ENCODE assay signal across 10 mouse cellular contexts in the genomic region with DNA sequence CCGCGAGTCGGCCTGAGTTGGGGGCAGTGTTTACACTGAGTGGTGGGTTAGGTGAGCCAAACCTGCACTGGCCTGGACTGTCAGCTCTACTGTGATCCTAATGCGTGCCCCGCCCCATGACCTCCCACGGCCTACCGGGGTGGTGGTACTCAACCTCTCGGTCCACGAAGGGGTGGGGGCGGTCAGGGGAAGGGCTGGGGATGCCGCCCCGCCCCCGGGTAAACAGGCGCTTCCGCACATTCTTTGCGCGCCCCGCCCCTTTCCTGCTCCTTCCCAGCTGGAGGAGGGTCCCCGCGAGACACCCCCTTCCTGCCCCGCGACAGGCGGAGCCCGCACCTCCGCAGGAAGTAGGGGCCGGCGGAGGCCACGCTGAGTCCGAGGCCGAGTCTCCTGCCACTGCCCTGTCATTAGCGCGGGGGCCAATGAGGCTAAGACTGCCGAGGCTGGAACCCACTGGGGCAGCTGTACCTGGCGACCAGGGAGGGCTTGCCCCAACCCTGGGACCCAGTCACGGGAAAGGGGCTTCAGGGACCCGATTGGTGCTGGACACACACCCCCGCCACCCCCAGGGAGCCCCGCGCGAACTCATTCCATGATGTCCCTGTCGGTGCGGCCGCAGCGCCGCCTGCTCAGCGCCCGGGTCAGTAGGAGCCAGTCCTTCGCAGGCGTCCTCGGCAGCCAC. TPM values are rescaled to one million over a fixed set of nuclear protein-coding genes. Genes with fewer than 3 reads are reported as not detected.
DNase-seq lines count a peak whose midpoint lies in the region; ATAC-seq and TF ChIP-seq lines count a peak whose summit lies in the region.
"Had no signal": no experiment of that assay in that cellular context is flagged by ENCODE, and none has a peak within 500 bp of the region (broad histone marks: within the 10 kb centered on the region; RNA-seq: fewer than 3 reads in every experiment).

No protein-coding gene starts in this region.

- TF ChIP-seq CTCF in layer of hippocampus, adult 2 months (conservative IDR thresholded peaks at IDR 0.05), result no peak
- no peak for TF ChIP-seq CTCF in lung, postnatal 0 days (IDR thresholded peaks at IDR 0.05)

- no peaks in the 10 kb centered on the region for H3K9me3 ChIP-seq in embryonic facial prominence, embryonic 12.5 days
- H3K9me3 ChIP-seq in heart, embryonic 13.5 days, result no peaks in the 10 kb centered on the region
- H3K9me3 ChIP-seq in kidney, embryonic 14.5 days (ENCODE audit: control insufficient read depth, low read length), result no peaks in the 10 kb centered on the region
- no peaks in the 10 kb centered on the region for H3K9me3 ChIP-seq in lung, postnatal 0 days (ENCODE audit: low read length)

- peak; percentile 61; the same call in 1 of the 2 replicates for ATAC-seq in embryonic facial prominence, embryonic 12.5 days (ENCODE audit: insufficient number of reproducible peaks, insufficient read depth, low FRiP score, low TSS enrichment)
- ATAC-seq in heart, embryonic 13.5 days (ENCODE audit: extremely low read depth, insufficient number of reproducible peaks, low FRiP score, low TSS enrichment), result no peak
- ATAC-seq in kidney, embryonic 14.5 days (ENCODE audit: low FRiP score, low TSS enrichment), result peak; percentile 85
- peak; percentile 90 for ATAC-seq in lung, postnatal 0 days

- WGBS in embryonic facial prominence, embryonic 12.5 days, result 1% methylated on average over 49 of the region's 50 CpGs
- WGBS in heart, embryonic 13.5 days, result 4% methylated on average over 50 of the region's 50 CpGs
- under 1% methylated on average over 46 of the region's 50 CpGs for WGBS in kidney, embryonic 14.5 days
- WGBS in lung, postnatal 0 days, result under 1% methylated on average over 41 of the region's 50 CpGs

- H3K4me3 ChIP-seq in layer of hippocampus, adult 2 months, result peak overlapping the region; percentile 54
- H3K4me3 ChIP-seq in embryonic facial prominence, embryonic 12.5 days, result peak overlapping the region; percentile 52
- H3K4me3 ChIP-seq in heart, embryonic 13.5 days, result peak overlapping the region; percentile 65
- peak overlapping the region; percentile 54 for H3K4me3 ChIP-seq in kidney, embryonic 14.5 days (ENCODE audit: low read length)
- H3K4me3 ChIP-seq in lung, postnatal 0 days (ENCODE audit: low read depth, low read length), result peak overlapping the region; percentile 54

- peaks cover 33% of the 10 kb centered on the region for H3K36me3 ChIP-seq in embryonic facial prominence, embryonic 12.5 days
- peaks cover 58% of the 10 kb centered on the region for H3K36me3 ChIP-seq in heart, embryonic 13.5 days
- peaks cover 40% of the 10 kb centered on the region for H3K36me3 ChIP-seq in kidney, embryonic 14.5 days (ENCODE audit: control insufficient read depth, insufficient read depth, low read length)
- peaks cover 27% of the 10 kb centered on the region for H3K36me3 ChIP-seq in lung, postnatal 0 days (ENCODE audit: insufficient read depth, low read length)

- H3K4me1 ChIP-seq in embryonic facial prominence, embryonic 12.5 days, result peaks cover 14% of the 10 kb centered on the region
- H3K4me1 ChIP-seq in heart, embryonic 13.5 days, result peaks cover 39% of the 10 kb centered on the region
- peaks cover 21% of the 10 kb centered on the region; the same call in 1 of the 2 replicates for H3K4me1 ChIP-seq in kidney, embryonic 14.5 days (ENCODE audit: control insufficient read depth, insufficient read depth, low read length)
- H3K4me1 ChIP-seq in lung, postnatal 0 days (ENCODE audit: insufficient read depth, low read depth, low read length), result peaks cover 8% of the 10 kb centered on the region

- peak; percentile 77 for TF ChIP-seq EP300 in lung, postnatal 0 days (IDR thresholded peaks at IDR 0.05)

- H3K27ac ChIP-seq in layer of hippocampus, adult 2 months, result peak overlapping the region; percentile 75
- H3K27ac ChIP-seq in embryonic facial prominence, embryonic 12.5 days, result no peak overlapping the region
- H3K27ac ChIP-seq in heart, embryonic 13.5 days (replicated peaks), result no peak overlapping the region; the same call in 1 of the 2 replicates
- H3K27ac ChIP-seq in kidney, embryonic 14.5 days (ENCODE audit: low read depth, low read length), result no peak overlapping the region
- peak overlapping the region; percentile 21; the same call in 1 of the 2 replicates for H3K27ac ChIP-seq in lung, postnatal 0 days (ENCODE audit: low read length)

- peak in 1 of 2 experiments; percentile 20 for DNase-seq in layer of hippocampus, adult 2 months (ENCODE audit: low spot score in 2 of 2)
- no peak for DNase-seq in layer of hippocampus, adult 9-11 months
- peak; percentile 87 for DNase-seq in lung, postnatal 0 days (ENCODE audit: low spot score)
- peak; percentile 60 for DNase-seq in ovary, postnatal 36 days (ENCODE audit: low spot score)
- no peak for DNase-seq in left cerebral cortex, adult 11 months (ENCODE audit: low spot score)

- H3K4me2 ChIP-seq in embryonic facial prominence, embryonic 12.5 days (replicated peaks), result peak overlapping the region; percentile 99
- peak overlapping the region; percentile 98 for H3K4me2 ChIP-seq in heart, embryonic 13.5 days
- H3K4me2 ChIP-seq in kidney, embryonic 14.5 days (replicated peaks; ENCODE audit: low read depth, low read length), result peak overlapping the region; percentile 95
- H3K4me2 ChIP-seq in lung, postnatal 0 days (replicated peaks; ENCODE audit: low read depth, low read length), result peak overlapping the region; percentile 92

- peak overlapping the region; percentile 68 for H3K9ac ChIP-seq in embryonic facial prominence, embryonic 12.5 days
- peak overlapping the region; percentile 84 for H3K9ac ChIP-seq in heart, embryonic 13.5 days
- peak overlapping the region; percentile 55 for H3K9ac ChIP-seq in kidney, embryonic 14.5 days (ENCODE audit: low read depth, low read length)
- H3K9ac ChIP-seq in lung, postnatal 0 days (replicated peaks; ENCODE audit: low read depth), result peak overlapping the region; percentile 48

- H3K27me3 ChIP-seq in embryonic facial prominence, embryonic 12.5 days, result peaks cover 29% of the 10 kb centered on the region
- H3K27me3 ChIP-seq in heart, embryonic 13.5 days (replicated peaks), result peaks cover 11% of the 10 kb centered on the region
- H3K27me3 ChIP-seq in kidney, embryonic 14.5 days (ENCODE audit: control insufficient read depth, insufficient read depth, low read length), result no peaks in the 10 kb centered on the region
- H3K27me3 ChIP-seq in lung, postnatal 0 days (replicated peaks; ENCODE audit: insufficient read depth, low read length), result no peaks in the 10 kb centered on the region
- H3K27me3 ChIP-seq: CH12.LX had no signal

RNA-seq across cellular contexts. Expression of gene Ripor1, which starts 8.9 kb away (rescaled TPM):
- 10 to 100 TPM; 88.7 to 94.8 TPM for total RNA-seq in layer of hippocampus, adult 2 months (2021)
- polyA plus RNA-seq in embryonic facial prominence, embryonic 12.5 days (2016; fragmentation: Nextera tagmentation; extraction: Ambion mirVana), result 14.6 and 15.3 TPM in 2 replicates
- polyA plus RNA-seq in heart, embryonic 13.5 days (2015; fragmentation: Nextera tagmentation; extraction: Ambion mirVana), result 32.1 and 32.5 TPM in 2 replicates
- 17.3 and 28.4 TPM in 2 replicates for polyA plus RNA-seq in kidney, embryonic 14.5 days (2014; fragmentation: Nextera tagmentation; extraction: Ambion mirVana)
- polyA plus RNA-seq in lung, postnatal 0 days (2015; fragmentation: Nextera tagmentation; extraction: Ambion mirVana), result 25.5 and 28.5 TPM in 2 replicates

RNA-seq across cellular contexts. Expression of gene Ctcf, which starts 22.4 kb away (rescaled TPM):
- total RNA-seq in layer of hippocampus, adult 2 months (2021), result 10 to 100 TPM; 70.4 to 82.6 TPM
- polyA plus RNA-seq in embryonic facial prominence, embryonic 12.5 days (2016; fragmentation: Nextera tagmentation; extraction: Ambion mirVana), result 138 and 152 TPM in 2 replicates
- polyA plus RNA-seq in heart, embryonic 13.5 days (2015; fragmentation: Nextera tagmentation; extraction: Ambion mirVana), result 67.1 and 76.2 TPM in 2 replicates
- 73.0 and 139 TPM in 2 replicates for polyA plus RNA-seq in kidney, embryonic 14.5 days (2014; fragmentation: Nextera tagmentation; extraction: Ambion mirVana)
- polyA plus RNA-seq in lung, postnatal 0 days (2015; fragmentation: Nextera tagmentation; extraction: Ambion mirVana), result 71.3 and 73.6 TPM in 2 replicates

RNA-seq across cellular contexts. Expression of gene Agrp, which starts 23.2 kb away (rescaled TPM):
- total RNA-seq in layer of hippocampus, adult 2 months (2021), result not detected
- 1.5 and 1.7 TPM in 2 replicates for polyA plus RNA-seq in embryonic facial prominence, embryonic 12.5 days (2016; fragmentation: Nextera tagmentation; extraction: Ambion mirVana)
- polyA plus RNA-seq in heart, embryonic 13.5 days (2015; fragmentation: Nextera tagmentation; extraction: Ambion mirVana), result 0.23 TPM in 1 of 2 replicates, not detected in the other
- polyA plus RNA-seq in kidney, embryonic 14.5 days (2014; fragmentation: Nextera tagmentation; extraction: Ambion mirVana), result 1.3 and 1.4 TPM in 2 replicates
- polyA plus RNA-seq in lung, postnatal 0 days (2015; fragmentation: Nextera tagmentation; extraction: Ambion mirVana), result 0.44 and 0.75 TPM in 2 replicates
- total RNA-seq: left cerebral cortex, adult 8-10 months had no signal

RNA-seq across cellular contexts. Expression of gene Atp6v0d1, which starts 48.1 kb away (rescaled TPM):
- total RNA-seq in layer of hippocampus, adult 2 months (2021), result 100 to 1,000 TPM; 278 to 305 TPM
- polyA plus RNA-seq in embryonic facial prominence, embryonic 12.5 days (2016; fragmentation: Nextera tagmentation; extraction: Ambion mirVana), result 75.4 and 84.3 TPM in 2 replicates
- polyA plus RNA-seq in heart, embryonic 13.5 days (2015; fragmentation: Nextera tagmentation; extraction: Ambion mirVana), result 58.1 and 60.9 TPM in 2 replicates
- 73.9 and 90.1 TPM in 2 replicates for polyA plus RNA-seq in kidney, embryonic 14.5 days (2014; fragmentation: Nextera tagmentation; extraction: Ambion mirVana)
- 141 and 146 TPM in 2 replicates for polyA plus RNA-seq in lung, postnatal 0 days (2015; fragmentation: Nextera tagmentation; extraction: Ambion mirVana)

Comparison
In these comparisons a context has a peak if more than half of its experiments do, and no peak if none do; other contexts are left out.
1. DNase-seq: peak in lung, postnatal 0 days (single experiment) and ovary, postnatal 36 days (single experiment); none in layer of hippocampus, adult 9-11 months (single experiment) and left cerebral cortex, adult 11 months (single experiment).
2. H3K27ac ChIP-seq: peak in layer of hippocampus, adult 2 months (single experiment) and lung, postnatal 0 days (single experiment); none in embryonic facial prominence, embryonic 12.5 days (single experiment), heart, embryonic 13.5 days (single experiment) and kidney, embryonic 14.5 days (single experiment).
3. Peak in every context shown above with its lines, with median percentiles within 50 percentile points of each other: H3K4me3 ChIP-seq, H3K4me2 ChIP-seq and H3K9ac ChIP-seq.